Mouse (Mus musculus) kidney, embryonic 15.5 days (tissue): ENCODE results near the gene Cln3. TPM values are rescaled to one million over a fixed set of nuclear protein-coding genes. Genes with fewer than 3 reads are reported as not detected.

ENCODE experiments used
- ATAC-seq: fragments of 200-750 bp; cut with Nextera tagmentation; replicated peaks from 2 replicates; pipeline ENCODE4 v1.8.0; 2017; ENCODE audit warnings: moderate TSS enrichment; ENCODE audit not compliant: low FRiP score
- H3K27ac ChIP-seq: fragments of 300-500 bp; sonication (generic); 2 replicates; pipeline ENCODE4 v1.5.1; 2015; ENCODE audit warnings: mild to moderate bottlenecking, inconsistent platforms
- H3K27me3 ChIP-seq: fragments of 300-500 bp; sonication (generic); 2 replicates; pipeline ENCODE4 v1.6.1; 2015; ENCODE audit warnings: inconsistent platforms
- H3K36me3 ChIP-seq: fragments of 300-500 bp; sonication (generic); 2 replicates; pipeline ENCODE4 v1.6.1; 2015; ENCODE audit warnings: inconsistent platforms
- H3K4me1 ChIP-seq: fragments of 300-500 bp; sonication (generic); 2 replicates; pipeline ENCODE4 v1.6.1; 2015; ENCODE audit warnings: inconsistent platforms
- H3K4me2 ChIP-seq: fragments of 300-500 bp; sonication (generic); 2 replicates; pipeline ENCODE4 v1.6.1; 2015; ENCODE audit warnings: moderate library complexity, mild to moderate bottlenecking, inconsistent platforms
- H3K4me3 ChIP-seq: fragments of 300-500 bp; sonication (generic); replicated peaks from 2 replicates; pipeline ENCODE4 v1.5.1; 2015; ENCODE audit warnings: mild to moderate bottlenecking, inconsistent platforms
- H3K9ac ChIP-seq: fragments of 300-500 bp; sonication (generic); 2 replicates; pipeline ENCODE4 v1.6.1; 2015; ENCODE audit warnings: mild to moderate bottlenecking, inconsistent platforms
- H3K9me3 ChIP-seq: fragments of 300-500 bp; sonication (generic); replicated peaks from 2 replicates; pipeline ENCODE4 v1.6.1; 2016; ENCODE audit warnings: inconsistent platforms
- WGBS: fragments of 180-500 bp; shearing (Covaris S2); methylation state at CpG from one replicate; pipeline ENCODE4 v1.1.7; 2015; ENCODE audit warnings: mixed read lengths; 5-methylcytosine and 5-hydroxymethylcytosine counted together
- polyA plus RNA-seq: library from polyadenylated mRNA; unstranded; fragments of >200 nt; fragmentation: Nextera tagmentation; extraction: Ambion mirVana; gene quantifications from 2 replicates; pipeline ENCODE4 v1.2.1, GENCODE M21; 2015

The Cln3 gene
- 36.0 and 38.8 TPM in 2 replicates for polyA plus RNA-seq

- H3K36me3 ChIP-seq: no peaks in the 10 kb centered on the region
- peaks cover 10% of the 10 kb centered on the region for H3K27me3 ChIP-seq
- H3K4me3 ChIP-seq: no peak within 1 kb of the TSS
- no peak within 1 kb of the TSS for H3K9ac ChIP-seq
- no peak within 1 kb of the TSS for H3K4me2 ChIP-seq
- H3K9me3 ChIP-seq: no peaks in the 10 kb centered on the region
- no peak within 1 kb of the TSS for H3K27ac ChIP-seq
- peaks cover 23% of the 10 kb centered on the region for H3K4me1 ChIP-seq
- ATAC-seq: no peak
- WGBS: 75% methylated on average over 6 of the region's 6 CpGs
Measured at GRCm38 (mm10) chr7:126585717-126586116, at the start of gene Cln3. Gene Cln3, minus strand, starts transcription at chr7:126585817.

GRCm38 (mm10) chr7:126635375-126635774, 49.8 kb upstream of the Cln3 start:
- no peak overlapping the region for H3K4me2 ChIP-seq
- H3K27me3 ChIP-seq: 0 out of 2 replicates have a peak, but pooled peaks cover 3% of the 10 kb centered on the region
- H3K4me3 ChIP-seq: no peak overlapping the region
- no peaks in the 10 kb centered on the region for H3K36me3 ChIP-seq
- ATAC-seq: no peak
- H3K27ac ChIP-seq: no peak overlapping the region
- no peaks in the 10 kb centered on the region for H3K9me3 ChIP-seq
- no peaks in the 10 kb centered on the region for H3K4me1 ChIP-seq
- no peak overlapping the region for H3K9ac ChIP-seq

GRCm38 (mm10) chr7:126632478-126632877, 46.9 kb upstream of the Cln3 start:
- Histone ChIP-seq H3K27ac (no peak overlapping the region), H3K4me2 (no peak overlapping the region), H3K9me3 (no peaks in the 10 kb centered on the region), H3K9ac (no peak overlapping the region), H3K27me3 (0 out of 2 replicates have a peak, but pooled peaks cover 3% of the 10 kb centered on the region), H3K4me1 (peaks cover 8% of the 10 kb centered on the region; the same call in 1 of the 2 replicates), H3K4me3 (no peak overlapping the region), H3K36me3 (no peaks in the 10 kb centered on the region)
- WGBS: 74% methylated on average over 2 of the region's 2 CpGs
- no peak for ATAC-seq

GRCm38 (mm10) chr7:126630824-126631518, 45.4 kb upstream of the Cln3 start, which contains the start of gene Nupr1:
Gene Nupr1, minus strand, starts transcription at chr7:126630861.
- 90% methylated on average over 4 of the region's 4 CpGs for WGBS
- no peak within 1 kb of the TSS for H3K4me3 ChIP-seq
- no peak within 1 kb of the TSS for H3K9ac ChIP-seq
- peaks cover 8% of the 10 kb centered on the region; the same call in 1 of the 2 replicates for H3K4me1 ChIP-seq
- no peaks in the 10 kb centered on the region for H3K36me3 ChIP-seq
- H3K9me3 ChIP-seq: no peaks in the 10 kb centered on the region
- H3K27me3 ChIP-seq: no peaks in the 10 kb centered on the region
- no peak for ATAC-seq
- no peak within 1 kb of the TSS for H3K27ac ChIP-seq
- H3K4me2 ChIP-seq: no peak within 1 kb of the TSS

- no peak overlapping the region for H3K9ac ChIP-seq
- H3K4me2 ChIP-seq: no peak overlapping the region
- no peak overlapping the region for H3K4me3 ChIP-seq
- 33% methylated on average over 3 of the region's 3 CpGs for WGBS
- no peak overlapping the region for H3K27ac ChIP-seq
- no peaks in the 10 kb centered on the region for H3K27me3 ChIP-seq
- no peaks in the 10 kb centered on the region for H3K36me3 ChIP-seq
- no peaks in the 10 kb centered on the region for H3K9me3 ChIP-seq
- ATAC-seq: no peak
- peaks cover 16% of the 10 kb centered on the region; the same call in 1 of the 2 replicates for H3K4me1 ChIP-seq
Measured at GRCm38 (mm10) chr7:126629915-126630314, 44.3 kb upstream of the Cln3 start.

GRCm38 (mm10) chr7:126628111-126628510, 42.5 kb upstream of the Cln3 start:
- H3K4me3 ChIP-seq: no peak overlapping the region
- H3K4me2 ChIP-seq: no peak overlapping the region
- peaks cover 16% of the 10 kb centered on the region; the same call in 1 of the 2 replicates for H3K4me1 ChIP-seq
- peak overlapping the region; percentile 41; the same call in 1 of the 2 replicates for H3K27ac ChIP-seq
- H3K27me3 ChIP-seq: no peaks in the 10 kb centered on the region
- no peak for ATAC-seq
- no peaks in the 10 kb centered on the region for H3K9me3 ChIP-seq
- 41% methylated on average over 6 of the region's 6 CpGs for WGBS
- no peaks in the 10 kb centered on the region for H3K36me3 ChIP-seq
- no peak overlapping the region for H3K9ac ChIP-seq

GRCm38 (mm10) chr7:126625807-126626600, 40.4 kb upstream of the Cln3 start:
- H3K27ac ChIP-seq: no peak overlapping the region
- ATAC-seq: no peak
- H3K4me3 ChIP-seq: no peak overlapping the region
- no peak overlapping the region for H3K9ac ChIP-seq
- 92% methylated on average over 3 of the region's 3 CpGs for WGBS
- H3K36me3 ChIP-seq: no peaks in the 10 kb centered on the region
- H3K27me3 ChIP-seq: no peaks in the 10 kb centered on the region
- H3K4me1 ChIP-seq: peaks cover 16% of the 10 kb centered on the region; the same call in 1 of the 2 replicates
- no peak overlapping the region for H3K4me2 ChIP-seq
- no peaks in the 10 kb centered on the region for H3K9me3 ChIP-seq

- Histone ChIP-seq H3K9ac (no peak overlapping the region), H3K36me3 (no peaks in the 10 kb centered on the region), H3K9me3 (no peaks in the 10 kb centered on the region), H3K4me1 (peaks cover 16% of the 10 kb centered on the region; the same call in 1 of the 2 replicates), H3K27ac (0 out of 2 replicates have a peak overlapping the region, but pooled peaks have one; percentile 23), H3K4me3 (no peak overlapping the region), H3K4me2 (no peak overlapping the region), H3K27me3 (no peaks in the 10 kb centered on the region)
- 30% methylated on average over 6 of the region's 6 CpGs for WGBS
- peak; percentile 43; the same call in 1 of the 2 replicates for ATAC-seq
Measured at GRCm38 (mm10) chr7:126625369-126625768, 39.8 kb upstream of the Cln3 start.

- H3K9me3 ChIP-seq: no peaks in the 10 kb centered on the region
- ATAC-seq: no peak
- H3K27me3 ChIP-seq: no peaks in the 10 kb centered on the region
- no peaks in the 10 kb centered on the region for H3K36me3 ChIP-seq
- H3K4me2 ChIP-seq: no peak overlapping the region
- H3K27ac ChIP-seq: no peak overlapping the region
- 73% methylated on average over 16 of the region's 16 CpGs for WGBS
- peaks cover 16% of the 10 kb centered on the region; the same call in 1 of the 2 replicates for H3K4me1 ChIP-seq
- H3K9ac ChIP-seq: no peak overlapping the region
- H3K4me3 ChIP-seq: no peak overlapping the region
Measured at GRCm38 (mm10) chr7:126624774-126625173, 39.2 kb upstream of the Cln3 start.

GRCm38 (mm10) chr7:126623381-126623780, 37.8 kb upstream of the Cln3 start:
- H3K27me3 ChIP-seq: no peaks in the 10 kb centered on the region
- H3K9me3 ChIP-seq: no peaks in the 10 kb centered on the region
- H3K36me3 ChIP-seq: no peaks in the 10 kb centered on the region
- H3K4me1 ChIP-seq: peaks cover 15% of the 10 kb centered on the region; the same call in 1 of the 2 replicates
- no peak for ATAC-seq
- WGBS: 94% methylated on average over 1 of the region's 1 CpGs
- no peak overlapping the region for H3K4me3 ChIP-seq
- H3K27ac ChIP-seq: no peak overlapping the region
- no peak overlapping the region for H3K9ac ChIP-seq
- no peak overlapping the region for H3K4me2 ChIP-seq

- H3K27ac ChIP-seq: no peak overlapping the region
- no peaks in the 10 kb centered on the region for H3K36me3 ChIP-seq
- H3K9me3 ChIP-seq: no peaks in the 10 kb centered on the region
- no peak for ATAC-seq
- no peak overlapping the region for H3K9ac ChIP-seq
- H3K4me2 ChIP-seq: no peak overlapping the region
- no peaks in the 10 kb centered on the region for H3K27me3 ChIP-seq
- WGBS: 76% methylated on average over 9 of the region's 9 CpGs
- no peak overlapping the region for H3K4me3 ChIP-seq
- 0 out of 2 replicates have a peak, but pooled peaks cover 8% of the 10 kb centered on the region for H3K4me1 ChIP-seq
Measured at GRCm38 (mm10) chr7:126621452-126622359, 36.1 kb upstream of the Cln3 start.
